Mouse (Mus musculus): ENCODE measurements around the gene Cbx5.

DNA sequence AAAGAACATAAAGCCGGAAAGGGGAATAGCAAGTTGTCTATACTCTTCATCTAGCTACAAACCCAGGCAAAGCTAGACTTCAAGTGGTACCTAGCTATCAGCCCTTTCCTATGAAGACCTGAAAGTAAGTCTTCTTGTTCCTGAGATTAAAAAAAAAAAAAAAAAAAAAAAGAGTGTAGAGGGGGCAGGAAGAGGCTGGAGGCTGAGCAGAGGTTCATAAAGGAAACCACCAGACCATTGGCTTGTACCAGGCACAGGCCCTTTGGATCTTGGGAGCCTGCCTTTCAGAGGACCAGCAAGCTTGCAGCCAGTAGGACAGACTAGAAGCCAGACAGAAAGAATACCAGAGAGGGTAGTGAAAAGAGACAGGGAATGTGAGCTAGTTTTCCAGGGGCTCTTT lies 13.7 kb upstream of the Cbx5 start:
- TF ChIP-seq CTCF (IDR thresholded peaks at IDR 0.05) (no peak), EP300 (IDR thresholded peaks at IDR 0.05) (no peak)

Data from lung, postnatal 0 days (tissue).